Mouse (Mus musculus): ENCODE data around the gene Gabrb3.

GRCm38 (mm10) chr7:57701046-57701445 is 281.6 kb downstream of the Gabrb3 start:
- TF ChIP-seq POLR2A (IDR thresholded peaks at IDR 0.05; ENCODE audit: insufficient read length, low read depth), result no peak
- TF ChIP-seq TCF12 (IDR thresholded peaks at IDR 0.05; ENCODE audit: insufficient read depth, poor library complexity, severe bottlenecking), result no peak
- no peak for TF ChIP-seq REST (IDR thresholded peaks at IDR 0.05; ENCODE audit: insufficient read depth, insufficient read length)
- TF ChIP-seq SRF (IDR thresholded peaks at IDR 0.05; ENCODE audit: control insufficient read depth, insufficient read length, low read depth), result no peak
- no peak for TF ChIP-seq USF1 (IDR thresholded peaks at IDR 0.05; ENCODE audit: low read depth)
- no peak for TF ChIP-seq MYOD1 (IDR thresholded peaks at IDR 0.05; ENCODE audit: control insufficient read depth in 1 of 3, insufficient read length in 2 of 3, low read depth in 2 of 3)
- no peak for TF ChIP-seq POLR2AphosphoS2 (IDR thresholded peaks at IDR 0.05; ENCODE audit: insufficient read length, low read depth)
- TF ChIP-seq MAX (IDR thresholded peaks at IDR 0.05; ENCODE audit: low read depth), result no peak
- TF ChIP-seq CEBPB (IDR thresholded peaks at IDR 0.05; ENCODE audit: insufficient read depth, poor library complexity, severe bottlenecking), result no peak
- TF ChIP-seq MYOG (IDR thresholded peaks at IDR 0.05; ENCODE audit: control insufficient read depth in 1 of 3, insufficient read depth in 1 of 3, insufficient read length in 2 of 3, low read depth in 2 of 3), result no peak
- no peak for TF ChIP-seq E2F4 (IDR thresholded peaks at IDR 0.05; ENCODE audit: insufficient read depth)
- TF ChIP-seq TCF3 (IDR thresholded peaks at IDR 0.05; ENCODE audit: insufficient read length, low read depth), result no peak
